In genomic region chr8:8254446-8254845, GRCm38 (mm10) we compare ENCODE assay signal across 29 mouse cellular contexts.
"Had no signal": no experiment of that assay in that cellular context is flagged by ENCODE, and none has a peak within 500 bp of the region (broad histone marks: within the 10 kb centered on the region; RNA-seq: fewer than 3 reads in every experiment).

No protein-coding gene starts in this region.

- H3K27ac ChIP-seq: left cerebral cortex, adult 2 months; limb, embryonic 12.5 days; limb, embryonic 13.5 days; limb, embryonic 15.5 days; liver, embryonic 12.5 days; liver, embryonic 13.5 days; liver, embryonic 14.5 days; liver, embryonic 15.5 days; lung, embryonic 15.5 days; macrophage; midbrain, embryonic 10.5 days; midbrain, embryonic 12.5 days; midbrain, embryonic 13.5 days; midbrain, embryonic 15.5 days had no signal

- H3K4me3 ChIP-seq: left cerebral cortex, adult 2 months; limb, embryonic 10.5 days; limb, embryonic 12.5 days; limb, embryonic 13.5 days; limb, embryonic 15.5 days; liver, embryonic 12.5 days; liver, embryonic 13.5 days; liver, embryonic 15.5 days; lung, embryonic 15.5 days; megakaryocyte, embryonic 14.5 days; midbrain, embryonic 10.5 days; midbrain, embryonic 12.5 days; midbrain, embryonic 13.5 days; midbrain, embryonic 15.5 days had no signal

- H3K4me2 ChIP-seq: limb, embryonic 12.5 days; limb, embryonic 13.5 days; limb, embryonic 15.5 days; liver, embryonic 11.5 days; liver, embryonic 12.5 days; liver, embryonic 13.5 days; liver, embryonic 15.5 days; lung, embryonic 14.5 days; lung, embryonic 15.5 days; midbrain, embryonic 11.5 days; midbrain, embryonic 12.5 days; midbrain, embryonic 13.5 days; midbrain, embryonic 15.5 days had no signal

- H3K4me1 ChIP-seq: liver, embryonic 12.5 days; liver, embryonic 13.5 days; liver, embryonic 15.5 days; megakaryocyte, embryonic 14.5 days had no signal

- H3K36me3 ChIP-seq: limb, embryonic 10.5 days; limb, embryonic 12.5 days; limb, embryonic 13.5 days; limb, embryonic 15.5 days; liver, embryonic 12.5 days; liver, embryonic 13.5 days; liver, embryonic 15.5 days; lung, embryonic 15.5 days; midbrain, embryonic 10.5 days; midbrain, embryonic 12.5 days; midbrain, embryonic 13.5 days; midbrain, embryonic 15.5 days had no signal

- H3K27me3 ChIP-seq: limb, embryonic 12.5 days; limb, embryonic 13.5 days; limb, embryonic 15.5 days; liver, embryonic 12.5 days; liver, embryonic 13.5 days; liver, embryonic 15.5 days; lung, embryonic 15.5 days; megakaryocyte, embryonic 14.5 days; midbrain, embryonic 15.5 days had no signal

- DNase-seq: left cerebral cortex, postnatal 4 days; liver; liver, embryonic 13.5 days; liver, postnatal 0 days; lung, adult 18-20 months; lung, adult 2 months; lung, embryonic 14.5 days; lung, postnatal 10 days; lung, postnatal 14 days; lung, postnatal 36 days; lung, postnatal 4 days; midbrain, embryonic 14.5 days had no signal
